Mouse (Mus musculus): Measurements from ENCODE around the gene Lbhd2.

GRCm38 (mm10) chr12:111443011-111443870 is 36.6 kb downstream of the Lbhd2 start:
- TF ChIP-seq GATA1 (IDR thresholded peaks at IDR 0.05; ENCODE audit: borderline replicate concordance, low read length) (no peak), CTCF (IDR thresholded peaks at IDR 0.05; ENCODE audit: low read depth, low read length) (no peak), TAL1 (conservative IDR thresholded peaks at IDR 0.05; ENCODE audit: low read depth, low read length) (peak; percentile 98), POLR2AphosphoS5 (IDR thresholded peaks at IDR 0.05; ENCODE audit: insufficient replicate concordance, low read depth, low read length) (peak; percentile 30; the same call in 1 of the 2 replicates)
